Mouse (Mus musculus): ENCODE results near the gene Park7. TPM values are rescaled to one million over a fixed set of nuclear protein-coding genes. Genes with fewer than 3 reads are reported as not detected.

The Park7 gene
- total and polyA plus RNA-seq, 3 experiments: 438 to 480 TPM; not detected in 1

- H3K9me3 ChIP-seq (replicated peaks; ENCODE audit: insufficient read depth, low read length): no peaks in the 10 kb centered on the region
- H3K4me1 ChIP-seq (ENCODE audit: control insufficient read depth in 1 of 2, insufficient read depth in 2 of 2, low read length in 2 of 2): peaks cover 0 to 2% of the 10 kb centered on the region in 2 experiments; a peak in 1 of 4 replicates
- no peak for DNase-seq (ENCODE audit: low read depth, low spot score)
- H3K27ac ChIP-seq (ENCODE audit: control insufficient read depth, low read depth, low read length): no peak overlapping the region
- TF ChIP-seq ZKSCAN1 (IDR thresholded peaks at IDR 0.05; ENCODE audit: low read depth, low read length): no peak
- no peak for TF ChIP-seq TCF12 (IDR thresholded peaks at IDR 0.05; ENCODE audit: low read depth, low read length)
- TF ChIP-seq CTCF (IDR thresholded peaks at IDR 0.05 in 2 of 3, conservative IDR thresholded peaks at IDR 0.05 in 1 of 3; ENCODE audit: control insufficient read depth in 1 of 3, insufficient read depth in 1 of 3, low read depth in 2 of 3, low read length in 3 of 3, poor library complexity in 1 of 3, severe bottlenecking in 1 of 3): no peak
- no peak for TF ChIP-seq MYC (IDR thresholded peaks at IDR 0.05; ENCODE audit: low read depth, low read length)
- TF ChIP-seq CHD2 (IDR thresholded peaks at IDR 0.05; ENCODE audit: low read length): no peak
- TF ChIP-seq RCOR1 (IDR thresholded peaks at IDR 0.05; ENCODE audit: low read depth, low read length): no peak
- TF ChIP-seq SIN3A (IDR thresholded peaks at IDR 0.05; ENCODE audit: low read length): no peak
- TF ChIP-seq HCFC1 (IDR thresholded peaks at IDR 0.05; ENCODE audit: low read depth, low read length): no peak
- peaks cover 7% of the 10 kb centered on the region; the same call in 1 of the 2 replicates for H3K79me2 ChIP-seq (ENCODE audit: control insufficient read depth, insufficient read depth, low read length, poor library complexity)
- H3K36me3 ChIP-seq (ENCODE audit: control insufficient read depth in 1 of 2, insufficient read depth in 2 of 2, low read length in 2 of 2): peaks cover 2 to 8% of the 10 kb centered on the region in 2 experiments
- no peak overlapping the region for H3K4me3 ChIP-seq (ENCODE audit: control insufficient read depth in 1 of 2, insufficient read depth in 1 of 2, low read depth in 2 of 2, low read length in 2 of 2)
- H3K27me3 ChIP-seq (ENCODE audit: control insufficient read depth in 1 of 2, insufficient read depth in 2 of 2, low read length in 2 of 2): no peaks in the 10 kb centered on the region
- H3K9ac ChIP-seq (ENCODE audit: control insufficient read depth, low read depth, low read length, poor library complexity, severe bottlenecking): no peak overlapping the region
These were observed 11.0 kb downstream of the Park7 start for GRCm38 (mm10) chr4:150903091-150903742.

GRCm38 (mm10) chr4:150902062-150902461 lies 12.2 kb downstream of the Park7 start:
- no peaks in the 10 kb centered on the region for H3K9me3 ChIP-seq (replicated peaks; ENCODE audit: insufficient read depth, low read length)
- H3K4me1 ChIP-seq (ENCODE audit: control insufficient read depth in 1 of 2, insufficient read depth in 2 of 2, low read length in 2 of 2): no peaks in the 10 kb centered on the region
- no peak overlapping the region for H3K4me3 ChIP-seq (ENCODE audit: control insufficient read depth in 1 of 2, insufficient read depth in 1 of 2, low read depth in 2 of 2, low read length in 2 of 2)
- peaks cover 0 to 7% of the 10 kb centered on the region in 2 experiments; a peak in 2 of 4 replicates for H3K36me3 ChIP-seq (ENCODE audit: control insufficient read depth in 1 of 2, insufficient read depth in 2 of 2, low read length in 2 of 2)
- no peaks in the 10 kb centered on the region; the same call in 1 of the 2 replicates for H3K79me2 ChIP-seq (ENCODE audit: control insufficient read depth, insufficient read depth, low read length, poor library complexity)
- no peak overlapping the region for H3K27ac ChIP-seq (ENCODE audit: control insufficient read depth, low read depth, low read length)
- H3K27me3 ChIP-seq (ENCODE audit: control insufficient read depth in 1 of 2, insufficient read depth in 2 of 2, low read length in 2 of 2): no peaks in the 10 kb centered on the region
- DNase-seq (ENCODE audit: low read depth, low spot score): no peak
- TF ChIP-seq TBP (IDR thresholded peaks at IDR 0.05; ENCODE audit: low read depth, low read length) (no peak), ZMIZ1 (IDR thresholded peaks at IDR 0.05; ENCODE audit: low read depth, low read length) (no peak), NELFE (IDR thresholded peaks at IDR 0.05; ENCODE audit: low read depth, low read length) (no peak), NRF1 (IDR thresholded peaks at IDR 0.05; ENCODE audit: insufficient read depth, low read depth, low read length, poor library complexity, severe bottlenecking) (no peak), RAD21 (IDR thresholded peaks at IDR 0.05; ENCODE audit: low read depth, low read length) (no peak), MXI1 (IDR thresholded peaks at IDR 0.05; ENCODE audit: low read depth, low read length) (no peak), ZKSCAN1 (IDR thresholded peaks at IDR 0.05; ENCODE audit: low read depth, low read length) (no peak), POLR2A (IDR thresholded peaks at IDR 0.05; ENCODE audit: control insufficient read depth in 1 of 2, insufficient read depth in 1 of 2, low read depth in 1 of 2, low read length in 2 of 2, poor library complexity in 1 of 2) (no peak), USF1 (IDR thresholded peaks at IDR 0.05; ENCODE audit: low read depth, low read length) (no peak), ZC3H11A (IDR thresholded peaks at IDR 0.05; ENCODE audit: low read depth, low read length) (no peak), MYB (IDR thresholded peaks at IDR 0.05; ENCODE audit: low read depth, low read length) (no peak), POLR2AphosphoS2 (IDR thresholded peaks at IDR 0.05; ENCODE audit: low read length) (no peak), ZNF384 (IDR thresholded peaks at IDR 0.05; ENCODE audit: low read depth, low read length) (no peak), MAZ (IDR thresholded peaks at IDR 0.05; ENCODE audit: low read depth, low read length) (no peak)
- H3K9ac ChIP-seq (ENCODE audit: control insufficient read depth, low read depth, low read length, poor library complexity, severe bottlenecking): no peak overlapping the region
